Comparison of ENCODE assay signal across 21 mouse cellular contexts in genomic region chr1:62521368-62521767, GRCm38 (mm10).
DNase-seq lines count a peak whose midpoint lies in the region; ATAC-seq and TF ChIP-seq lines count a peak whose summit lies in the region.
"Had no signal": no experiment of that assay in that cellular context is flagged by ENCODE, and none has a peak within 500 bp of the region (broad histone marks: within the 10 kb centered on the region; RNA-seq: fewer than 3 reads in every experiment).

No protein-coding gene starts in this region.

- H3K4me1 ChIP-seq in kidney, adult 2 months (ENCODE audit: control insufficient read depth, insufficient read depth, low read length) = no peaks in the 10 kb centered on the region
- H3K4me1 ChIP-seq in lung, postnatal 0 days (ENCODE audit: insufficient read depth, low read depth, low read length) = no peaks in the 10 kb centered on the region
- H3K4me1 ChIP-seq: embryonic facial prominence, embryonic 13.5 days had no signal

- H3K4me3 ChIP-seq in kidney, adult 2 months (ENCODE audit: insufficient read depth, low read depth, low read length) = no peak overlapping the region
- H3K4me3 ChIP-seq in lung, postnatal 0 days (ENCODE audit: low read depth, low read length) = no peak overlapping the region
- H3K4me3 ChIP-seq: embryonic facial prominence, embryonic 13.5 days; forebrain, embryonic 13.5 days; gastrocnemius, adult 2 months; heart, embryonic 15.5 days; hindbrain, embryonic 13.5 days had no signal

- H3K36me3 ChIP-seq in kidney, adult 2 months (ENCODE audit: control insufficient read depth, insufficient read depth, low read length) = no peaks in the 10 kb centered on the region
- no peaks in the 10 kb centered on the region for H3K36me3 ChIP-seq in lung, postnatal 0 days (ENCODE audit: insufficient read depth, low read length)
- H3K36me3 ChIP-seq: embryonic facial prominence, embryonic 13.5 days; heart, embryonic 15.5 days; hindbrain, embryonic 13.5 days had no signal

- 74% methylated on average over 7 of the region's 7 CpGs for whole genome bisulfite sequencing in kidney, adult 2 months
- WGBS in lung, postnatal 0 days = 64% methylated on average over 7 of the region's 7 CpGs

- ATAC-seq in lung, postnatal 0 days = peak; percentile 25
- peak; percentile 62 for ATAC-seq in megakaryocyte, adult 5-6 weeks (ENCODE audit: poor library complexity, severe bottlenecking)
- ATAC-seq: forebrain, embryonic 13.5 days; forebrain, postnatal 0 days had no signal

- TF ChIP-seq POLR2A in kidney, adult 2 months (IDR thresholded peaks at IDR 0.05; ENCODE audit: low read depth, low read length) = no peak

- H3K9ac ChIP-seq in lung, postnatal 0 days (replicated peaks; ENCODE audit: low read depth) = no peak overlapping the region
- H3K9ac ChIP-seq: embryonic facial prominence, embryonic 13.5 days; forebrain, embryonic 13.5 days; forebrain, postnatal 0 days; heart, embryonic 15.5 days; hindbrain, embryonic 13.5 days had no signal

- no peak for TF ChIP-seq EP300 in lung, postnatal 0 days (IDR thresholded peaks at IDR 0.05)

- H3K9me3 ChIP-seq in lung, postnatal 0 days (ENCODE audit: low read length) = no peaks in the 10 kb centered on the region
- H3K9me3 ChIP-seq: embryonic facial prominence, embryonic 13.5 days; forebrain, embryonic 13.5 days; heart, embryonic 15.5 days; hindbrain, embryonic 13.5 days had no signal

- peak; percentile 2 for DNase-seq in kidney, adult 2 months
- no peak for DNase-seq in kidney, adult 8-10 months
- DNase-seq in lung, postnatal 0 days (ENCODE audit: low spot score) = peak; percentile 7
- no peak for DNase-seq in lung, adult 18-20 months
- DNase-seq in retina, postnatal 1 day = peak; percentile 48
- DNase-seq in embryo, embryonic 10.5 days (ENCODE audit: low spot score) = no peak
- DNase-seq: adrenal gland, postnatal 10 days; cerebellum, adult 11-12 months; cerebellum, adult 9-10 months; cerebellum, postnatal 25 days; forebrain, postnatal 0 days; gastrocnemius, adult 2 months; gastrocnemius, postnatal 25 days; heart, adult 18-20 months; heart, postnatal 14 days had no signal

- H3K4me2 ChIP-seq in lung, postnatal 0 days (replicated peaks; ENCODE audit: low read depth, low read length) = no peak overlapping the region
- H3K4me2 ChIP-seq: embryonic facial prominence, embryonic 13.5 days; forebrain, embryonic 13.5 days; heart, embryonic 11.5 days; heart, embryonic 15.5 days; hindbrain, embryonic 13.5 days had no signal

- H3K27ac ChIP-seq in kidney, adult 2 months (ENCODE audit: insufficient read depth, low read depth, low read length) = no peak overlapping the region
- H3K27ac ChIP-seq in lung, postnatal 0 days (ENCODE audit: low read length) = no peak overlapping the region
- H3K27ac ChIP-seq: embryonic facial prominence, embryonic 13.5 days; forebrain, embryonic 13.5 days; gastrocnemius, adult 2 months; heart, embryonic 15.5 days; hindbrain, embryonic 13.5 days had no signal

- no peaks in the 10 kb centered on the region for H3K27me3 ChIP-seq in kidney, adult 2 months (replicated peaks; ENCODE audit: control insufficient read depth, insufficient read depth, low read length)
- H3K27me3 ChIP-seq in lung, postnatal 0 days (replicated peaks; ENCODE audit: insufficient read depth, low read length) = no peaks in the 10 kb centered on the region
- H3K27me3 ChIP-seq: embryonic facial prominence, embryonic 13.5 days; heart, embryonic 15.5 days; hindbrain, embryonic 13.5 days had no signal

- no peak for TF ChIP-seq CTCF in kidney, adult 2 months (conservative IDR thresholded peaks at IDR 0.05; ENCODE audit: insufficient read depth, insufficient read length, low read depth, low read length)
- TF ChIP-seq CTCF in lung, postnatal 0 days (IDR thresholded peaks at IDR 0.05) = 0 out of 2 replicates have a peak, but pooled peaks have one; percentile 2

Comparison
In these comparisons a context has a peak if more than half of its experiments do, and no peak if none do; other contexts are left out.
1. DNase-seq: peak in kidney, adult 2 months (single experiment), lung, postnatal 0 days (single experiment) and retina, postnatal 1 day (single experiment); none in kidney, adult 8-10 months (0 of 2), lung, adult 18-20 months (0 of 2) and embryo, embryonic 10.5 days (single experiment).